Mouse (Mus musculus): ENCODE results near the gene Stoml2.

Stoml2 gene

GRCm38 (mm10) chr4:43038567-43039495 is 7.3 kb upstream of the Stoml2 start:
- DNase-seq (ENCODE audit: low spot score), result peak; percentile 26

- no peak for DNase-seq (ENCODE audit: low spot score)
Measured at GRCm38 (mm10) chr4:43037860-43038566, 6.5 kb upstream of the Stoml2 start.

GRCm38 (mm10) chr4:43036356-43036755 is 4.8 kb upstream of the Stoml2 start:
- DNase-seq (ENCODE audit: low spot score), result no peak

GRCm38 (mm10) chr4:43035851-43036250 is 4.3 kb upstream of the Stoml2 start:
- DNase-seq (ENCODE audit: low spot score), result no peak

GRCm38 (mm10) chr4:43033481-43033880 is 2.0 kb upstream of the Stoml2 start:
- no peak for DNase-seq (ENCODE audit: low spot score)

- no peak for DNase-seq (ENCODE audit: low spot score)
Measured at GRCm38 (mm10) chr4:43032501-43032900, 991 bp upstream of the Stoml2 start.

- peak; percentile 41 for DNase-seq (ENCODE audit: low spot score)
Measured at GRCm38 (mm10) chr4:43030780-43031230, 705 bp downstream of the Stoml2 start.

GRCm38 (mm10) chr4:43030352-43030751 is 1.2 kb downstream of the Stoml2 start:
- no peak for DNase-seq (ENCODE audit: low spot score)

GRCm38 (mm10) chr4:43029749-43030148 is 1.8 kb downstream of the Stoml2 start:
- DNase-seq (ENCODE audit: low spot score), result no peak

GRCm38 (mm10) chr4:43029121-43029520 is 2.4 kb downstream of the Stoml2 start:
- DNase-seq (ENCODE audit: low spot score), result no peak

GRCm38 (mm10) chr4:43025084-43025960 is 6.2 kb downstream of the Stoml2 start, which contains the start of gene Pigo:
Gene Pigo (minus strand): TSS chr4:43025819.
- DNase-seq (ENCODE audit: low spot score), result peak; percentile 97

- no peak for DNase-seq (ENCODE audit: low spot score)
Measured at GRCm38 (mm10) chr4:43024673-43025072, 6.8 kb downstream of the Stoml2 start.

GRCm38 (mm10) chr4:43021341-43021740 is 10.2 kb downstream of the Stoml2 start:
- no peak for DNase-seq (ENCODE audit: low spot score)

GRCm38 (mm10) chr4:43020876-43021275 is 10.6 kb downstream of the Stoml2 start:
- no peak for DNase-seq (ENCODE audit: low spot score)

- DNase-seq (ENCODE audit: low spot score), result no peak
Measured at GRCm38 (mm10) chr4:43019641-43020465, 11.7 kb downstream of the Stoml2 start.

GRCm38 (mm10) chr4:43019176-43019575 is 12.3 kb downstream of the Stoml2 start:
- no peak for DNase-seq (ENCODE audit: low spot score)

GRCm38 (mm10) chr4:43018156-43018555 is 13.4 kb downstream of the Stoml2 start:
- no peak for DNase-seq (ENCODE audit: low spot score)

GRCm38 (mm10) chr4:43012091-43012490 is 19.4 kb downstream of the Stoml2 start:
- DNase-seq (ENCODE audit: low spot score), result no peak

GRCm38 (mm10) chr4:43010161-43011038 is 21.1 kb downstream of the Stoml2 start, which contains the start of gene Fancg:
Gene Fancg (minus strand): TSS chr4:43010506.
- DNase-seq (ENCODE audit: low spot score), result peak; percentile 87

- DNase-seq (ENCODE audit: low spot score), result peak; percentile 74
Measured at GRCm38 (mm10) chr4:43005765-43006164, 25.7 kb downstream of the Stoml2 start.

All from retina, embryonic 14.5 days (tissue).